Mouse (Mus musculus) myocyte (in vitro differentiated cells): ENCODE measurements around the gene Lamtor1. TPM values are rescaled to one million over a fixed set of nuclear protein-coding genes. Genes with fewer than 3 reads are reported as not detected.

ENCODE experiments used
- H3K27me3 ChIP-seq: one replicate; pipeline ENCODE4 v1.6.1; 2011; ENCODE audit not compliant: control insufficient read depth, insufficient read depth, insufficient read length
- H3K36me3 ChIP-seq: one replicate; pipeline ENCODE4 v1.6.1; 2011; ENCODE audit not compliant: control insufficient read depth, insufficient read depth
- H3K4me2 ChIP-seq: one replicate; pipeline ENCODE4 v1.6.1; 2011; ENCODE audit warnings: low read depth, control low read depth
- H3K4me3 ChIP-seq: one replicate; pipeline ENCODE4 v1.5.1; 2011; ENCODE audit warnings: mild to moderate bottlenecking, control low read depth, moderate library complexity
- H3K79me2 ChIP-seq: one replicate; pipeline ENCODE4 v1.6.1; 2011; ENCODE audit not compliant: control insufficient read depth, insufficient read depth
- H3ac ChIP-seq: one replicate; pipeline ENCODE4 v1.6.1; 2011; ENCODE audit not compliant: control insufficient read depth, insufficient read length
- CEBPB ChIP-seq: IDR thresholded peaks from 2 replicates; pipeline ENCODE4 v1.6.1; 2011; ENCODE audit warnings: mild to moderate bottlenecking, moderate library complexity; ENCODE audit not compliant: poor library complexity, insufficient read depth, severe bottlenecking
- E2F4 ChIP-seq: IDR thresholded peaks from one replicate; pipeline ENCODE4 v1.6.1; 2011; ENCODE audit warnings: mild to moderate bottlenecking, control low read depth, moderate library complexity; ENCODE audit not compliant: insufficient read depth
- MAX ChIP-seq: IDR thresholded peaks from one replicate; pipeline ENCODE4 v1.6.1; 2011; ENCODE audit warnings: low read depth, mild to moderate bottlenecking, control low read depth
- MYOD1 ChIP-seq, 3 experiments: IDR thresholded peaks; one replicate each; pipeline ENCODE4 v1.6.1; 2011; ENCODE audit warnings: control low read depth in 2 of 3, low read depth in 2 of 3, mild to moderate bottlenecking in 2 of 3, moderate library complexity in 1 of 3; ENCODE audit not compliant: insufficient read length in 2 of 3, control insufficient read depth in 1 of 3
- MYOG ChIP-seq, 3 experiments: IDR thresholded peaks; one replicate each; pipeline ENCODE4 v1.6.1; 2011; ENCODE audit warnings: control low read depth in 2 of 3, low read depth in 2 of 3, mild to moderate bottlenecking in 2 of 3; ENCODE audit not compliant: insufficient read length in 2 of 3, control insufficient read depth in 1 of 3, insufficient read depth in 1 of 3
- POLR2A ChIP-seq: IDR thresholded peaks from one replicate; pipeline ENCODE4 v1.6.1; 2011; ENCODE audit warnings: low read depth, mild to moderate bottlenecking, control low read depth, moderate library complexity; ENCODE audit not compliant: insufficient read length
- POLR2AphosphoS2 ChIP-seq: IDR thresholded peaks from one replicate; pipeline ENCODE4 v1.6.1; 2011; ENCODE audit warnings: low read depth, control low read depth; ENCODE audit not compliant: insufficient read length
- REST ChIP-seq: IDR thresholded peaks from one replicate; pipeline ENCODE4 v1.6.1; 2011; ENCODE audit warnings: mild to moderate bottlenecking, control low read depth, moderate library complexity; ENCODE audit not compliant: insufficient read depth, insufficient read length
- SRF ChIP-seq: IDR thresholded peaks from one replicate; pipeline ENCODE4 v1.6.1; 2011; ENCODE audit warnings: low read depth; ENCODE audit not compliant: control insufficient read depth, insufficient read length
- TCF12 ChIP-seq: IDR thresholded peaks from one replicate; pipeline ENCODE4 v1.6.1; 2011; ENCODE audit warnings: mild to moderate bottlenecking, control low read depth; ENCODE audit not compliant: poor library complexity, insufficient read depth, severe bottlenecking
- TCF3 ChIP-seq: IDR thresholded peaks from one replicate; pipeline ENCODE4 v1.6.1; 2011; ENCODE audit warnings: low read depth, control low read depth; ENCODE audit not compliant: insufficient read length
- USF1 ChIP-seq: IDR thresholded peaks from one replicate; pipeline ENCODE4 v1.6.1; 2011; ENCODE audit warnings: low read depth, mild to moderate bottlenecking, control low read depth, moderate library complexity
- polyA plus RNA-seq: library from polyadenylated mRNA; unstranded; fragments of >200 nt; fragmentation: generic; extraction: Trizol; gene quantifications from one replicate; pipeline ENCODE4 v1.2.1, GENCODE M21; 2012; ENCODE audit warnings: missing spikeins

Gene Lamtor1
- polyA plus RNA-seq, 1 experiment = 202 TPM

DNA sequence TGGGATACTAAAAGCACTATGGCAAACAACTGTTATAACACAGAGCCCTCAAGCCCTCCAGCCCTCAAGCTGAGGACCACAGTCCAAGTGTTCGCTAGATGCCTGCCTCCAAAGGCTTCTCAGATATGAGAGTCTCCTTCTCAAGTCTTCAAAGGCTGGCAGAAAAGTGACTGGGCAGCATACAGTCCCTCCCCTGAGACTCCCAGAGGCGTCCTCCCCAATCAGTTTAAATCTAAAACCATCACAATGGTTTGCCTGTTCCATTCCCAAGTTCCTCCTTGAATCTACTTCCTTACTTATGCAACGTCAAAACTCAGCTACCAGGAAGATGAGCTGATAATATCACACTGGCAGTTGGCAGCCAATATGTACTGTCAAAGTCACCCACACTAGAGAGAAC, 42.3 kb upstream of the Lamtor1 start, which contains the start of gene Anapc15:
Anapc15 (plus strand) TSS at position 301 of the 400 bp plus-strand sequence.
- H3K36me3 ChIP-seq = no peaks in the 10 kb centered on the region
- H3K79me2 ChIP-seq = no peaks in the 10 kb centered on the region
- H3K4me3 ChIP-seq = no peak within 1 kb of the TSS
- no peak within 1 kb of the TSS for H3ac ChIP-seq
- TF ChIP-seq E2F4 (no peak), MYOG (IDR thresholded peaks at IDR 0.05; ENCODE audit: control insufficient read depth in 1 of 3, insufficient read depth in 1 of 3, insufficient read length in 2 of 3, low read depth in 2 of 3) (no peak), SRF (no peak), USF1 (no peak), POLR2A (no peak), MAX (no peak), TCF3 (no peak)
- H3K27me3 ChIP-seq = no peaks in the 10 kb centered on the region
- no peak within 1 kb of the TSS for H3K4me2 ChIP-seq

DNA sequence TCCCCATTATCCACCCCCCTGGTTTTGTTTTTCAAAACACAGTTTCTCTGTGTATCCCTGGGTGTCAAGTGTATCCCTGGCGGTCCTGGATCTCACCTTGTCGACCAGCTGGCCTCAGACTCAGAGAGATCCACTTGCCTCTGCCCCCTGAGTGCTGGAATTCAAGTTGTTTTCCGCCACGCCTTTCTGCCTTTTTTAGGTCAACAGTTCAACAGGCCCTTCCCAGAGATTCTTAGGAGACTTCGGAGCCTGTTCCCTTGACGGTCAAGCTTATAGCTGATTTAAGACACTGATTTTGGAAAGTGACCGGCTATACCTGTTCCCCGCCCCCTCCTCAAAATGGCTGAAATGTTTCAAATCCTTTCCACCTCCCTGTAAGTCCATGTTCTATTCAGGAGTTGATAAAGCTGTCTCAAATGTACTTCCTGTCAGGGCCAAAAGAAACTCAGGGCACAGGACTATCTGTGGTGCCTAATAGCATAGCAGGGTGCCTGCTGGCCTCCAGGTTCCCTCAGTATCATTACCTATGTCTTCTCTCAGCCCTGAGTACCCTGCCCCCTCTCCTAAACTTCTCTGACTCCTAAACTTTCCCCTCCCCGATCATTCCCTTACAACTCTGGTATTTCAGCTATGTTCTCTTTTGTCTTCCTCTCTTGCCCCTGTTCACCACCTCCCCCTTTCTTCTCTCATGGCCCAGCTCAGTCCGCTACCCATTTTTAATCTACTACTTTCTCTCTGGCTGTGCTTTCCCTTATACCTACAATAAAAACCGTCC, 39.0 kb upstream of the Lamtor1 start:
- no peak for TF ChIP-seq TCF12
- H3K4me3 ChIP-seq = no peak overlapping the region
- no peak overlapping the region for H3K4me2 ChIP-seq
- H3ac ChIP-seq = no peak overlapping the region
- no peaks in the 10 kb centered on the region for H3K27me3 ChIP-seq
- H3K79me2 ChIP-seq = no peaks in the 10 kb centered on the region
- H3K36me3 ChIP-seq = no peaks in the 10 kb centered on the region

DNA sequence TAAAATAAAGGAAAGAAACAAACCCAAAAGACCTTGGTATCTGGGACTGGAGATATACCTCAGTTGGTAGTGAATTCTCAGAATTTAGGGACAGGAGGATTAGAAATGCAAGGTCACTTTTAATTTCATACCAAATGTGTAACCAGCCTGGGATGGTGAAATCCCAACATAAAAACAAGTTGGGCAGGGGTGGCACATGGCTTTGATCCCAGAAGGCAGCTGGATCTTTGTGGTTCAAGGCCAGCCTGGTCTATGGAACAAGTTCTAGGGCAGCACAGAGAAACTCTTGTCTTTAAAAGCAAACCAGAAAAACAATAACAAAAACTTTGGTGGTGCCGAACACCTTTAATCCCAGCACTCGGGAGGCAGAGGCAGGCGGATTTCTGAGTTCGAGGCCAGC, 38.2 kb upstream of the Lamtor1 start:
- no peak for TF ChIP-seq E2F4
- TF ChIP-seq MYOD1 (IDR thresholded peaks at IDR 0.05; ENCODE audit: control insufficient read depth in 1 of 3, insufficient read length in 2 of 3, low read depth in 2 of 3) = no peak
- TF ChIP-seq MYOG (IDR thresholded peaks at IDR 0.05; ENCODE audit: control insufficient read depth in 1 of 3, insufficient read depth in 1 of 3, insufficient read length in 2 of 3, low read depth in 2 of 3) = no peak
- no peak for TF ChIP-seq POLR2AphosphoS2
- H3K4me2 ChIP-seq = no peak overlapping the region
- H3ac ChIP-seq = no peak overlapping the region
- H3K27me3 ChIP-seq = no peaks in the 10 kb centered on the region
- H3K4me3 ChIP-seq = no peak overlapping the region
- no peaks in the 10 kb centered on the region for H3K79me2 ChIP-seq
- no peaks in the 10 kb centered on the region for H3K36me3 ChIP-seq

- no peak overlapping the region for H3K4me3 ChIP-seq
- TF ChIP-seq REST (no peak), E2F4 (no peak), POLR2AphosphoS2 (no peak), TCF12 (no peak), CEBPB (no peak), MYOD1 (IDR thresholded peaks at IDR 0.05; ENCODE audit: control insufficient read depth in 1 of 3, insufficient read length in 2 of 3, low read depth in 2 of 3) (no peak), SRF (no peak), TCF3 (no peak), USF1 (no peak), POLR2A (no peak), MYOG (IDR thresholded peaks at IDR 0.05; ENCODE audit: control insufficient read depth in 1 of 3, insufficient read depth in 1 of 3, insufficient read length in 2 of 3, low read depth in 2 of 3) (no peak), MAX (no peak)
These were observed 37.2 kb upstream of the Lamtor1 start for GRCm38 (mm10) chr7:101868241-101869162.

DNA sequence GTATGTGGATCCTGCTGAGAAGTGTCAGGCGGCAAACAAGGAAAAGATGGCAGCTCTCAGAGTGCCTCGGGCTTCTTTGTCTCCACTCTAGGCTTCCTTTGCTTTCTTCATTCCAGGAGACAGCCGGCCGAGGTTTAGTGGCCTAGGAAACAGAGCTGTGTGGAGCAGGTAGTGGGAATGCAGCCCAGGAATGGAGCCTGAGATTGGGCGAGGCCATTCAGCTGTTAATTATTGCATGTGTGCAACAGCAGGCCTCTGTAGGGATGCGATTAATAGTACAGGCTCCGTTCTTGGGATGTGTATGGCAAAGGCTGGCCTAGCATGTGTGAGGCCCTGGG, 36.6 kb upstream of the Lamtor1 start:
- Histone ChIP-seq H3K79me2 (no peaks in the 10 kb centered on the region), H3ac (no peak overlapping the region), H3K36me3 (no peaks in the 10 kb centered on the region), H3K4me2 (no peak overlapping the region), H3K4me3 (no peak overlapping the region), H3K27me3 (no peaks in the 10 kb centered on the region)
- no peak for TF ChIP-seq MAX
- TF ChIP-seq POLR2A = no peak
- no peak for TF ChIP-seq USF1
- TF ChIP-seq TCF12 = no peak
- no peak for TF ChIP-seq CEBPB
- TF ChIP-seq MYOG (IDR thresholded peaks at IDR 0.05; ENCODE audit: control insufficient read depth in 1 of 3, insufficient read depth in 1 of 3, insufficient read length in 2 of 3, low read depth in 2 of 3) = no peak
- TF ChIP-seq POLR2AphosphoS2 = no peak
- no peak for TF ChIP-seq TCF3
- TF ChIP-seq E2F4 = no peak
- no peak for TF ChIP-seq REST

More at GRCm38 (mm10) chr7:101868241-101869162, 37.2 kb upstream of the Lamtor1 start:
- Histone ChIP-seq H3K36me3 (no peaks in the 10 kb centered on the region), H3K79me2 (no peaks in the 10 kb centered on the region), H3K4me2 (no peak overlapping the region), H3K27me3 (no peaks in the 10 kb centered on the region), H3ac (no peak overlapping the region)
